Mouse (Mus musculus) olfactory bulb, adult 2 months (tissue): ENCODE measurements at regions not wholly inside any gene's neighbourhood (a gene's known extent, or its start where the extent isn't known, plus 50 kb on each side); places are given as distances from the start of the nearest gene placed in this dataset.

ENCODE experiments used
- H3K27ac ChIP-seq: fragments of 200-500 bp; 2 replicates; pipeline ENCODE4 v1.5.1; 2012; ENCODE audit warnings: low read depth, low read length; ENCODE audit not compliant: insufficient read depth
- H3K4me1 ChIP-seq: fragments of 200-500 bp; 2 replicates; pipeline ENCODE4 v1.6.1; 2012; ENCODE audit warnings: low read length; ENCODE audit not compliant: control insufficient read depth, insufficient read depth
- H3K4me3 ChIP-seq: fragments of 200-500 bp; 2 replicates; pipeline ENCODE4 v1.5.1; 2012; ENCODE audit warnings: mild to moderate bottlenecking, low read depth, low read length, moderate library complexity; ENCODE audit not compliant: insufficient read depth
- CTCF ChIP-seq: fragments of 200-500 bp; IDR thresholded peaks from 2 replicates; pipeline ENCODE4 v1.5.1; 2012; ENCODE audit warnings: low read depth, mild to moderate bottlenecking, low read length, moderate library complexity; ENCODE audit not compliant: insufficient read depth
- POLR2A ChIP-seq: fragments of 200-500 bp; IDR thresholded peaks from 2 replicates; pipeline ENCODE4 v1.6.1; 2012; ENCODE audit warnings: mild to moderate bottlenecking, low read depth, low read length, moderate library complexity; ENCODE audit not compliant: insufficient read depth
- WGBS: fragments of 180-500 bp; shearing (Covaris S2); methylation state at CpG from one replicate; pipeline ENCODE4 v1.1.7; 2018; 5-methylcytosine and 5-hydroxymethylcytosine counted together

GRCm38 (mm10) chr2:146774876-146775275 is 80.8 kb upstream of the Kiz start:
- 52% methylated on average over 2 of the region's 2 CpGs for WGBS
- no peak for TF ChIP-seq POLR2A
- no peak for TF ChIP-seq CTCF
- H3K4me1 ChIP-seq, result no peaks in the 10 kb centered on the region
- no peak overlapping the region for H3K27ac ChIP-seq
- H3K4me3 ChIP-seq, result no peak overlapping the region

- TF ChIP-seq CTCF (no peak), POLR2A (no peak)
- H3K27ac ChIP-seq, result no peak overlapping the region
- WGBS, result 17% methylated on average over 11 of the region's 11 CpGs
- no peak overlapping the region for H3K4me3 ChIP-seq
- H3K4me1 ChIP-seq, result no peaks in the 10 kb centered on the region
Measured at GRCm38 (mm10) chr2:146787132-146787810, 68.4 kb upstream of the Kiz start.

- no peak overlapping the region for H3K27ac ChIP-seq
- 46% methylated on average over 5 of the region's 5 CpGs for WGBS
- H3K4me3 ChIP-seq, result no peak overlapping the region
- TF ChIP-seq CTCF, result no peak
- no peak for TF ChIP-seq POLR2A
- H3K4me1 ChIP-seq, result no peaks in the 10 kb centered on the region
Measured at GRCm38 (mm10) chr2:146787811-146788455, 67.7 kb upstream of the Kiz start.

- no peak for TF ChIP-seq POLR2A
- no peak for TF ChIP-seq CTCF
- no peak overlapping the region for H3K27ac ChIP-seq
- no peak overlapping the region for H3K4me3 ChIP-seq
- 76% methylated on average over 6 of the region's 6 CpGs for WGBS
- H3K4me1 ChIP-seq, result no peaks in the 10 kb centered on the region
Measured at GRCm38 (mm10) chr2:146792844-146793420, 62.7 kb upstream of the Kiz start.

GRCm38 (mm10) chr2:146802973-146803372 is 52.7 kb upstream of the Kiz start:
- Histone ChIP-seq H3K27ac (no peak overlapping the region), H3K4me3 (no peak overlapping the region), H3K4me1 (no peaks in the 10 kb centered on the region)
- no peak for TF ChIP-seq POLR2A
- no peak for TF ChIP-seq CTCF
